Mouse (Mus musculus) hindbrain, embryonic 16.5 days (tissue): ENCODE results near the gene Gtpbp8. TPM values are rescaled to one million over a fixed set of nuclear protein-coding genes. Genes with fewer than 3 reads are reported as not detected.

Source experiments
- ATAC-seq: fragments of 200-750 bp; cut with Nextera tagmentation; 2 replicates; pipeline ENCODE4 v1.8.0; 2017; ENCODE audit warnings: moderate TSS enrichment, moderate library complexity
- H3K27ac ChIP-seq: fragments of 300-500 bp; sonication (generic); 2 replicates; pipeline ENCODE4 v1.5.1; 2014; ENCODE audit warnings: low read depth, mild to moderate bottlenecking, control low read depth, low read length, moderate library complexity
- H3K27me3 ChIP-seq: fragments of 300-500 bp; sonication (generic); replicated peaks from 2 replicates; pipeline ENCODE4 v1.6.1; 2014; ENCODE audit warnings: low read length; ENCODE audit not compliant: control insufficient read depth, insufficient read depth
- H3K36me3 ChIP-seq: fragments of 300-500 bp; sonication (generic); 2 replicates; pipeline ENCODE4 v1.6.1; 2014; ENCODE audit warnings: mild to moderate bottlenecking, low read length, moderate library complexity, mixed read lengths; ENCODE audit not compliant: control insufficient read depth, insufficient read depth
- H3K4me1 ChIP-seq: fragments of 300-500 bp; sonication (generic); 2 replicates; pipeline ENCODE4 v1.6.1; 2014; ENCODE audit warnings: low read depth, low read length; ENCODE audit not compliant: control insufficient read depth, insufficient read depth
- H3K4me2 ChIP-seq: fragments of 300-500 bp; sonication (generic); 2 replicates; pipeline ENCODE4 v1.6.1; 2014; ENCODE audit warnings: mild to moderate bottlenecking, low read length, control low read depth, moderate library complexity
- H3K4me3 ChIP-seq: fragments of 300-500 bp; sonication (generic); 2 replicates; pipeline ENCODE4 v1.5.1; 2014; ENCODE audit warnings: mild to moderate bottlenecking, low read length, control low read depth, moderate library complexity
- H3K9ac ChIP-seq: fragments of 300-500 bp; sonication (generic); 2 replicates; pipeline ENCODE4 v1.6.1; 2014; ENCODE audit warnings: low read depth, mild to moderate bottlenecking, control low read depth, low read length, moderate library complexity
- H3K9me3 ChIP-seq: fragments of 300-500 bp; sonication (generic); 2 replicates; pipeline ENCODE4 v1.6.1; 2014; ENCODE audit warnings: mild to moderate bottlenecking, low read length, moderate library complexity; ENCODE audit not compliant: control insufficient read depth
- WGBS: fragments of 180-500 bp; shearing (Covaris S2); extraction: QIAGEN DNeasy Blood & Tissue Kit; methylation state at CpG from one replicate; pipeline ENCODE4 v1.1.7; 2014; 5-methylcytosine and 5-hydroxymethylcytosine counted together
- polyA plus RNA-seq: library from polyadenylated mRNA; unstranded; fragments of >200 nt; fragmentation: Nextera tagmentation; extraction: Ambion mirVana; gene quantifications from 2 replicates; pipeline ENCODE4 v1.2.1, GENCODE M21; 2015

Gene Gtpbp8
- polyA plus RNA-seq, 1 experiment from 2014 or later = 35.4 TPM

DNA sequence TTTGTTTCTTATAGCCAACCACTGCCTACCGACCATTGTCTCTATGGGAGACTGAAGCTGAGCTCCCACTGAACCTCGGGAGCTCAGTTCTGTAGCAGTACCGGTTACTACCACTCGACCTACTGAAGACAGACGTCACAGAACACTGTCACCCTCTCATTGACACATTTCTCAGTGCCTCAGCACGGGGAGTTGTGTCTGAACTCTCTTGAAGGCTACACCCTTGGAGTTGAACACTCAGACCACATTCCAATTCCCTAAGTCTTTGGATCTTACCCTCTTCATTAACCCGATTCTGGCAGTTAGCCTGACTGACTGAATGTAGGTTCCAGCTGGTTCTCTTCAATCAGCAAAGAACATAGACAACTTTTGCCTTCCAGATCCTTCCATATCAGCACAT is 26.8 kb downstream of the Gtpbp8 start:
- H3K4me1 ChIP-seq = peaks cover 4% of the 10 kb centered on the region
- no peak overlapping the region for H3K27ac ChIP-seq
- no peaks in the 10 kb centered on the region for H3K27me3 ChIP-seq
- H3K9me3 ChIP-seq = no peaks in the 10 kb centered on the region
- no peak overlapping the region for H3K9ac ChIP-seq
- 74% methylated on average over 7 of the region's 7 CpGs for WGBS
- H3K4me2 ChIP-seq = no peak overlapping the region
- H3K36me3 ChIP-seq = no peaks in the 10 kb centered on the region
- ATAC-seq = no peak
- H3K4me3 ChIP-seq = no peak overlapping the region

- H3K4me2 ChIP-seq = no peak overlapping the region
- no peaks in the 10 kb centered on the region for H3K27me3 ChIP-seq
- no peak overlapping the region for H3K27ac ChIP-seq
- 0 out of 2 replicates have a peak, but pooled peaks have one; percentile 29 for ATAC-seq
- no peaks in the 10 kb centered on the region for H3K36me3 ChIP-seq
- no peak overlapping the region for H3K9ac ChIP-seq
- H3K4me1 ChIP-seq = no peaks in the 10 kb centered on the region; the same call in none of the 2 replicates
- WGBS = 66% methylated on average over 2 of the region's 2 CpGs
- no peak overlapping the region for H3K4me3 ChIP-seq
- H3K9me3 ChIP-seq = no peaks in the 10 kb centered on the region
Observed at GRCm38 (mm10) chr16:44717838-44718237, 28.3 kb downstream of the Gtpbp8 start.

GRCm38 (mm10) chr16:44717141-44717634 is 29.0 kb downstream of the Gtpbp8 start:
- ATAC-seq = peak; percentile 44
- Histone ChIP-seq H3K9ac (no peak overlapping the region), H3K4me2 (no peak overlapping the region), H3K27me3 (no peaks in the 10 kb centered on the region), H3K36me3 (no peaks in the 10 kb centered on the region), H3K4me1 (no peaks in the 10 kb centered on the region; the same call in 1 of the 2 replicates), H3K4me3 (no peak overlapping the region), H3K9me3 (no peaks in the 10 kb centered on the region), H3K27ac (no peak overlapping the region)
- 65% methylated on average over 2 of the region's 2 CpGs for WGBS

GRCm38 (mm10) chr16:44716305-44717140 is 29.6 kb downstream of the Gtpbp8 start:
- ATAC-seq = peak; percentile 86
- H3K4me1 ChIP-seq = no peaks in the 10 kb centered on the region; the same call in 1 of the 2 replicates
- no peaks in the 10 kb centered on the region for H3K36me3 ChIP-seq
- peak overlapping the region; percentile 56 for H3K27ac ChIP-seq
- H3K27me3 ChIP-seq = no peaks in the 10 kb centered on the region
- peak overlapping the region; percentile 9; the same call in 1 of the 2 replicates for H3K4me2 ChIP-seq
- H3K9ac ChIP-seq = no peak overlapping the region
- H3K4me3 ChIP-seq = no peak overlapping the region
- H3K9me3 ChIP-seq = no peaks in the 10 kb centered on the region
- WGBS = 28% methylated on average over 10 of the region's 10 CpGs

DNA sequence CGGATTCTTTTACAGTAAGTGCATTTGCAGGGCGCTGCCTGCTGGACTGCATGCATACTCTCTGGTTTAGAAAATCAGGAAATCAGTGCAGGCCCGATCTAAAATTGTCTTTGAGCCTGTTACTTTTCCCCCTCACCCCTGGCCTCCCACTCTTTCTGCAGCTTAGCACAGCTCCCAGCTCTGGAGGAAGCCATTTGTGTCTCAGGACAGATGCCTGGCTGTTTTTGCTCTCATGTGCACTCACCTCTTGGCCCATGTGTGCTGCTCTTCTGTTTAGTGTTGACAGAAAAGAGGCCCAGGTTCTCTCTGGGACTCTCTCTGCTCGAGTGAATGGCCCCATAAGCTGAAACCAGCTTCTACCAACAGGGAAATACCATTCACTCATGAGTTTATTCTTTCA is 42.7 kb downstream of the Gtpbp8 start:
- Histone ChIP-seq H3K27ac (no peak overlapping the region), H3K4me2 (no peak overlapping the region), H3K4me3 (no peak overlapping the region), H3K9ac (no peak overlapping the region), H3K36me3 (no peaks in the 10 kb centered on the region), H3K27me3 (no peaks in the 10 kb centered on the region), H3K9me3 (no peaks in the 10 kb centered on the region), H3K4me1 (no peaks in the 10 kb centered on the region)
- no peak for ATAC-seq
- 67% methylated on average over 4 of the region's 4 CpGs for WGBS

DNA sequence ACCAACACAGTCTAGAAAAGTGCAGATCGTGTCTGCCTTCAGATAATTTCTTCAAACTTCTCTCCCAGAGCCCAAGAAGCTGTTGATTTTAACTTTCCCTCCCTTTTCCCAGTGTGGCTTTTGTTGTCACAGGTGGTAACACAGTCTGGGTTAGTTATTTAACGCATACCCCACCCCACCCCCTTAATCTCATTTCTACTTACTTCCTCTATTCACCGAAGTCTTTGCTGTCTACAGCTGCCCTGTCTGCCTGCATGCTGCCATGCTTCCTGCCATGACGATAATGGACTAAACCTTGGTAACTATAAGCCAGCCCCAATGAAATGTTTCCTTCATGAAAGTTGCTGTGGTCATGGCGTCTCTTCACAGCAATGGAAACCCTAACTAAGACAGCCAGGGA is 43.9 kb downstream of the Gtpbp8 start:
- ATAC-seq = no peak
- Histone ChIP-seq H3K4me3 (no peak overlapping the region), H3K36me3 (no peaks in the 10 kb centered on the region), H3K27me3 (no peaks in the 10 kb centered on the region), H3K9ac (no peak overlapping the region), H3K27ac (no peak overlapping the region), H3K4me2 (no peak overlapping the region), H3K4me1 (no peaks in the 10 kb centered on the region), H3K9me3 (no peaks in the 10 kb centered on the region)
- WGBS = 81% methylated on average over 5 of the region's 5 CpGs

GRCm38 (mm10) chr16:44701155-44701554 is 45.0 kb downstream of the Gtpbp8 start:
- no peaks in the 10 kb centered on the region for H3K36me3 ChIP-seq
- ATAC-seq = no peak
- H3K4me1 ChIP-seq = no peaks in the 10 kb centered on the region
- H3K4me3 ChIP-seq = no peak overlapping the region
- no peak overlapping the region for H3K4me2 ChIP-seq
- 82% methylated on average over 3 of the region's 3 CpGs for WGBS
- no peaks in the 10 kb centered on the region for H3K9me3 ChIP-seq
- no peak overlapping the region for H3K27ac ChIP-seq
- no peaks in the 10 kb centered on the region for H3K27me3 ChIP-seq
- no peak overlapping the region for H3K9ac ChIP-seq

GRCm38 (mm10) chr16:44697473-44698205 is 48.5 kb downstream of the Gtpbp8 start:
- Histone ChIP-seq H3K4me3 (no peak overlapping the region), H3K27ac (no peak overlapping the region), H3K4me2 (no peak overlapping the region), H3K9me3 (no peaks in the 10 kb centered on the region), H3K27me3 (no peaks in the 10 kb centered on the region), H3K36me3 (no peaks in the 10 kb centered on the region), H3K9ac (no peak overlapping the region), H3K4me1 (0 out of 2 replicates have a peak, but pooled peaks cover 5% of the 10 kb centered on the region)
- WGBS = 96% methylated on average over 5 of the region's 5 CpGs
- ATAC-seq = no peak
